Mouse (Mus musculus): ENCODE results near the gene Erp27.
A peak's percentile ranks its signal among the peaks of the same experiment; 100 is the strongest.

The Erp27 gene

GRCm38 (mm10) chr6:136939326-136940187 lies 17.6 kb upstream of the Erp27 start:
- no peak for DNase-seq (ENCODE audit: low spot score)

DNA sequence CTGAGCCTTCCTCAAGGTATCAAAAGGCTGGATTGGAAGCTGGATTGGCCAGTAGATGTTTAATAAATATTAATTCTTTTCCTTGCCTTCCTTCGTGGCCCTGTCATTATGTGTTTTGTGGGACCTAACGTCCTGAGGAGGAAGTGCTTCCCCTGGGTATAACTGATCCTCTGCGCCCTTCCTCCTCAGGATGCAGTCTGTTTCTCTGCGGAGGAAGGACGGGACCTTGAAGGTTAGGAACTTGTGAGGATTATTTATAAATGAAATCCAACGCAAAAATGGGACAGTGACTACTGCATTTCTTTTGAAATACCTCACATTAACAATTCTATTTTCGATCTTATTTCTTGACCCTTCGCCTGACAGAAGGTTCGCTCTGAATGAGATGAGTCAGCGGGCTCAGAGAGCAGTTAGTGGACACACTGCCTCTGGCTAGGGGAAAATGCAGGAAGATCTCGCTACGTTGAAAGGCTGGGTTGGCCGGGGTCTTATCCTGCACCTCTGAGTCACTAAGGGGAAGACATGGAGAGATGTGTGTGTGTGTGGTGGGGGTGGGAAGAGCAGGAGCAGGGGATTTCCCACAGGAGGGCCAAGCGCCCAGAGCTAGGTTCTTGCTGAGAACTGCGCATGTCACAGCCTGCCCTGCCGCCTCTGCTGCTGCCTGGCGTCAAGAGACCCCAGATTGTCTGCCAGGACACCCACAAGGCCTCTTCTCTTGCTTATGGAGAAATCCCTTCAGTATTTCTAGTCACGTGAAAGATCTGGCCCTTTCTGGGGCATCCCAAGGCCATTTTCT lies 16.5 kb upstream of the Erp27 start:
- no peak for DNase-seq (ENCODE audit: low spot score)

DNA sequence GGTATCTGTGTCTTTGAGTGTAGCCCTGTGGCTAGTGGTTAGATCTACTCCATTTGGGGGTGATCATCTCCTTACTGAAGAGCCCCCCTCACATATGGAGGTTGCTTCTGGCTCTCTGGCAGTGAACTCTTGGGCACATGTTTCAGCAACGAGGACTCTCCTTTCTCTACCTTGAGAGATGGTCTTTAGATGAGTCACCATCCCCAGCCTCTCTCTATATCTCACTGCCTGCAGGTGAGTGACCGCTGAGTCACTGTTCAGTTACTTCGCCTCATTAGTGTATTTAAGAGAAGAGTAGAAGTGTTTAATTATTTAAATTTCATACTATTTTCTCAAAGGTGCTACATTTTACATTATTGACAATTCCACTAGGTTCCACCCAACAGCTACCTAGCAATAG lies 15.1 kb upstream of the Erp27 start:
- no peak for DNase-seq (ENCODE audit: low spot score)

GRCm38 (mm10) chr6:136936361-136936760 lies 14.4 kb upstream of the Erp27 start:
- DNase-seq (ENCODE audit: low spot score): no peak

DNA sequence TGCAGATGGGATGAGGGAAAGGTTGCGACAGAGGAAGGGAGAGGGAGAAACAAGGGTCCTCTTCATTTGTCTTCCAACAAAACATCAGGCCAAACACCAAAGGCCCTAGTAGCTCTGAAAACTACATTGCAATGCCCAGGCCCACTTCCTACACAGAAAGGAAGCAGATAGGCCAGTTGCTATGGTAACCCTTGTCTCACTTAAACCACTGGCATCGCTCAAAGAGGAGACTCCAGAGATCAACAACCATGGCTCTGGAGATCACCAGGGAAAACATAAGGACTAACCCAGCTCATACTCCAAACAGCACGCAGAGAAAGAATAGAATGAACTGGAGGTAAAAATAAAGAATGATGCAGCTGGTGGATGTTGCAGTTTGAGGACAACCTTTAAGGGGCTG lies 13.3 kb upstream of the Erp27 start:
- DNase-seq (ENCODE audit: low spot score): no peak

DNA sequence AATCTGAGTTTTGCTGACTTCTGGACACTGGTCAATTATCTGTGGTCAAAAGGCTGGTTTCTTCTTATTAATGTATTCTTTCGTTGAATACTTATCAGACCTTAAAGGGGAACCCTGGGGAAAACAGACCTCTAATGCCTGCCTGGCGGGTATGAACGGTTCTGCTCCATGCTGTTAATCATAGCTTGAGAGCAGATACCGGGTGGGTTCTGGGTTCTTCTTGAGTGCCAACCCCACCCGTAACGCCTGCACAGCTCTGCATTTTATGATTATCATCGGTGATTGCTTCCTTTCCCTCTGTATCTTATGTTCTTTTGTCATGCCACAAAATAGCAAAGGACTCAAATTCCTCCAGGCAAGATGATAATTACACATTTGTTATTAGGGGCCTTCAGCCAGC lies 12.1 kb upstream of the Erp27 start:
- DNase-seq (ENCODE audit: low spot score): no peak

DNA sequence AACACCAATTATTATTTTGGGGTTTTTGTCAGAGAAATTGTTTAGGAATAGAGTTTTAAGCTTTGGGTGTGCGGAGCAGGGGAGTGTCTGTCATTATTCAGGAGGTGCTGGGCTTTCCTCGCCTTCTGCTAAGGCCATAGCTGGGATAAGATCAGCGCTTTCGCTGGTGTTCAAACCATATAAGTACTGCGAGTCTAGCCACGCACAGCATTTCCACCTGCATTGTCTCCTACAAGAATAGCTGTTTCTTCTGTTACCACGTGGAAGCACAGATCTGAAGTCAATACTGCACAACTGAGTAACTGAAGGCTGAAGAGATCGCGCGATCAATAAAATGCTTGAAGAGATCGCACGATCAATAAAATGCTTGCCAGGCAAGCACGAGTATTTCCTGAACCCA lies 9.3 kb upstream of the Erp27 start:
- DNase-seq (ENCODE audit: low spot score): no peak

DNA sequence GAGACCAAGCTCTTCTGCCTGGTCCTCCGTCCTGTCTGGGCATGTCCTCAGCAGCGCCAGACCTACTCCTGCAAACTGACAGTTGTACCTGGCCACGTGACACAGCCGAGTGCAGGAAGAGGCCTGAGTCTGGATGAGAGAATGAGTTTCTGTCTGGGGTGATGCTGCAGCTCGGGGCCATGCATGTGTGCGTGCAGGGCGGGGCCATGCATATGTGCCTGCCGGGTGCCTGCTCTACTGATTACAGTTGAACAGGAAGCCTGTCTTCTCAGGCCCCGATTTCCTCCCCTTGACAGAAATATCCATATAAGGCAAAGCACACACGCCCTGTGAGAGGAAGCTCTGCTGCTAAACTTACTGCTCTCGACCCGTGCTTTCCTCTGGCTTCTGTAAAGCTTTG lies 8.7 kb upstream of the Erp27 start:
- no peak for DNase-seq (ENCODE audit: low spot score)

DNA sequence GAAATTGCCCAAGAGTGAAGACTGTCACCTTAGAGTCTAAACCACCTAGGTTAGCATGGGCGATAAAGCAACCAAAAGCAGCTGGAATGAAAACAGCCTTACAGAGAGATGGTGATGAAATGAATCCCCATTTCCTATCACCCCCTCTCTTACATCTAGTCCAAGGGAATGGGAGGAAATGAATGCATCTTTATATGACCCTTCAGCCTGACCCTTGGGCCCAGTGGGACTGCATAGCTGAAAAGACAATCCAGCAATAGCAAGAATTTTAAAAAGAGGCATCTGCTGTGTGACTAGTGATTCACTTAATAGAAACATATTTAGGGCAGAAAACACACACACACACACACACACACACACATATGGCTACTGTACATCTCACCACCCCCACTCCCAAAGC lies 5.6 kb upstream of the Erp27 start:
- no peak for DNase-seq (ENCODE audit: low spot score)

DNA sequence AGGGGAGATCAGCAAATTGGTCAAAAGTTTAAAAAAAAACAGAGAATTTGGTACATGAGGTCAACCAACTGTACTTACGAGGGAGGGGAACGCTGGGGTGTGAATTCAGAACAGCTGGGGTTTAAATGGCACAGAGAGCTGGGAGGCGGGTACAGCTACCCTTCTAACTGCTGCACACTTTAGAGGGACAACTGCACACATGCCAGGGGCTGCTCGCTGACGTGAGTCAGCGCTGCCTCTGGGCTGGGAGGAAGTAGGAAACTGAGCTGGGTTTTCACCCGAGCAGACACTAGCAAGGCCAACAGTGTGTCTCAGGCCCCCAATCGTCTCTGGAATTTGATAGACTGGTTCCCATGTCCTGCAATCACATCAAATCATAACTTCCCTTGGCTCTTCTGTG lies 3.1 kb upstream of the Erp27 start:
- DNase-seq (ENCODE audit: low spot score): no peak

DNA sequence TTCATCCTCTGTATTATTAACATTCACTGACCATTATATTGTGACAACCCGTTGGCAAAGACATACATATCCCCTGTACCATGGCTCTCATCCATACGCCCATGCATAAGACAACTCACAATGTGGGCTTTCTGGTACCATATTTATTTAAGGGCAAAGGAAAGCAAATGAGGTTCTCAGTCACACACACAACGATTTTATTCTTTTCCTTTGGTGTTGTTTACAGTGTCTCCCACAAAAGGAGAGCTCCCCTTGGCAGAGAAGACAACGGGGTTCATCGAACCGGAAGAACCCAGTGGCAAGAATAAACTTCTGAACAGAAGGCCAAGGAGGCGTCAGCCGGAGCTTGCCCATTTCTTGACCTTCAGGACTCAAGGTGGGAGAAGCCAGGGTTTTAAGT lies 1.6 kb upstream of the Erp27 start, which contains the start of gene Pde6h:
Gene Pde6h (plus strand): TSS at position 301 of the 400 bp plus-strand sequence.
- no peak for DNase-seq (ENCODE audit: low spot score)

GRCm38 (mm10) chr6:136922871-136923270 lies 891 bp upstream of the Erp27 start:
- DNase-seq (ENCODE audit: low spot score): no peak

DNA sequence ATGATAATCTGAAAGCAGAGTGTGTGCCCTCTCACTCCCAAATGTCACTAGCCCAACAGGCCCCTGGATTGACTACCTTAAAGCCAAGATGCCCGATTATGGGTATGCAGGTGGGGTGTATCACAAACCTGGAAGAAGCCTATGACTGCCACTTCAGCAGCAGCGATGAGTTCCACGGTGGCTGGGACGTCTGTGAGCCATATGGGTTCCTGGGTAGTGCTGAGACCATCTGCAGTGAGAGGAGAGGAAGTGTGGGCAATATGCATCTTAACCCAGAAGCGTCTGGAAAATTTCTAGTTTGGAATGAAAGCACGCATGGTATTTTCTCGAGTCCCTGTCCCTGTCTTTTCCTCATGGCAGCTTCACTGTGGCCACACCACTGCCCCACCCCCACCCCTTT lies 379 bp downstream of the Erp27 start:
- peak; percentile 44 for DNase-seq (ENCODE audit: low spot score)

- peak; percentile 86 for DNase-seq (ENCODE audit: low spot score)
These were observed 1.4 kb downstream of the Erp27 start for GRCm38 (mm10) chr6:136920320-136921257.

GRCm38 (mm10) chr6:136917885-136918284 lies 4.1 kb downstream of the Erp27 start:
- DNase-seq (ENCODE audit: low spot score): no peak

- no peak for DNase-seq (ENCODE audit: low spot score)
These were observed 6.1 kb downstream of the Erp27 start for GRCm38 (mm10) chr6:136915721-136916395.

DNA sequence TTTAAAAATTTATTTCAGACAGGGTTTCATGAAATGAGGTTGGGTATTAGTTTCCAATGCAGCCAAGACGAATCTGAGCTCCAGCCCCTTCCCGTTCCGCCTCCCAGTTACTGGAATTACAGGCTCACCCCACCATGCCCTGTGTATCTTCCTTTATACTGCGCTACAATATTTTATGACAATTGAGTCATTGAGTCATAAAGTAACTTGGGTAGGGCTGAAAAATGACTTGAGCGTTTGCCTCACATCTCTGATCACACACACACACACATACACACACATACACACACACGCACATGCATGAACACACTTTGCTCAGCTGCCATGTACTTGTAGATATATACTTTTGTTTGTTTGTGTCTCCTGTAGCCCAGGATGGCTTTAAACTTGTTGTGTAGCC lies 7.7 kb downstream of the Erp27 start:
- no peak for DNase-seq (ENCODE audit: low spot score)

GRCm38 (mm10) chr6:136913384-136914126 lies 8.4 kb downstream of the Erp27 start:
- DNase-seq (ENCODE audit: low spot score): no peak

DNA sequence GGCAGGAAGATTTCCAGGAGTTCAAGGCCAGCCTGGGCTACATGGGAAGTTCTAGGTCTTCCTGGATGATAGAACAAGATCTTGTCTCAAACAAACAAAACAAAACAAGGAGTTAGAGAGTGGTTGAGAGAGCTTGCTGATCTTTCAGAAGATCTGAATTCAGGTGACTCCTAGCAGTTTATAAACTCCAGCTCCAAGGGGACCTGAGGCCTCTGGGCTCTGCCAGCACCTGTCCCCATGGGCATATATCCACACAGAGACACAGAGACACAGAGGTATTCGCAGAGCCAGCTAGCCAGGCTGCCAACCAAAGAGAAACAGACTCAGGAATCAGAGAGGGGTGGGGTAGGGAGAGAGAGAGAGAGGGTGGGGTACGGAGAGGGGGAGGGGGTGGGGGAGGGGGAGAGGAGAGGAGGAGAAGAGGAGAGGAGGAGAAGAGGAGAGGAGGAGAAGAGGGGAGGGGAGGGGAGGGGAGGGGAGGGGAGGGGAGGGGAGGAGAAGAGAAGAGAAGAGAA lies 9.2 kb downstream of the Erp27 start:
- DNase-seq (ENCODE audit: low spot score): no peak

- DNase-seq (ENCODE audit: low spot score): no peak
These were observed 11.6 kb downstream of the Erp27 start for GRCm38 (mm10) chr6:136910247-136910890.
